Mouse (Mus musculus): ENCODE measurements around the gene Ccnd3.

DNA sequence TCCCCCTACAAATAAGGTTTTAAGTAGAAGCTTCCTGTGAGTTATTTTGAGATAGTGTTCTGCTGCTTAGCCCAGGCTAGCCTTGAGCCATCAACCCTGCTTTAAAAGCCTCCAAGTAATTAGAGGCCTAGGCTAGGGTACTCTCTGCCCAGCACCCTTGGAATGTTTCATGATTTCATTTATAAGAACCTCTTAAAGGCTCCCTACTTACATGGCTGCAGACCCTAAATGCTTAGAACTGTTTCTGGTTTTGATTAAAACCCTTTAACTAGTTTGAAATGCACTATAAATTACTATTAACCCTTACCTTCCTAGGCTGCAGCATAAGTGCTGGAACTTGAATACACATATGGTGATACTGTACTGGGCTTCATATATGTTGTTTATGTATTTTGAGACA lies 67.6 kb downstream of the Ccnd3 start:
- TF ChIP-seq CTCF (IDR thresholded peaks at IDR 0.05; ENCODE audit: borderline replicate concordance, insufficient read depth, low read length) (no peak), POLR2A (IDR thresholded peaks at IDR 0.05; ENCODE audit: low read depth, low read length) (no peak)
